19 mouse cellular contexts compared by ENCODE assay signal in genomic region chr1:177038383-177038782, GRCm38 (mm10).
DNase-seq lines count a peak whose midpoint lies in the region; ATAC-seq and TF ChIP-seq lines count a peak whose summit lies in the region.
"Had no signal": no experiment of that assay in that cellular context is flagged by ENCODE, and none has a peak within 500 bp of the region (broad histone marks: within the 10 kb centered on the region; RNA-seq: fewer than 3 reads in every experiment).

No protein-coding gene starts in this region.

- H3K9ac ChIP-seq in forebrain, embryonic 15.5 days (replicated peaks): no peak overlapping the region
- H3K9ac ChIP-seq in midbrain, embryonic 14.5 days (replicated peaks; ENCODE audit: low read length): no peak overlapping the region
- H3K9ac ChIP-seq: heart, embryonic 15.5 days; liver, embryonic 13.5 days; stomach, embryonic 15.5 days had no signal

- H3K27me3 ChIP-seq in forebrain, embryonic 15.5 days: no peaks in the 10 kb centered on the region
- no peaks in the 10 kb centered on the region for H3K27me3 ChIP-seq in forebrain, embryonic 10.5 days (ENCODE audit: poor library complexity, severe bottlenecking)
- no peaks in the 10 kb centered on the region for H3K27me3 ChIP-seq in midbrain, embryonic 14.5 days (ENCODE audit: control insufficient read depth, insufficient read depth, low read length)
- H3K27me3 ChIP-seq: heart, embryonic 15.5 days; liver, embryonic 13.5 days; megakaryocyte, embryonic 14.5 days; stomach, embryonic 15.5 days had no signal

- no peak overlapping the region for H3K4me3 ChIP-seq in forebrain, embryonic 15.5 days
- no peak overlapping the region for H3K4me3 ChIP-seq in forebrain, embryonic 10.5 days
- H3K4me3 ChIP-seq in layer of hippocampus, adult 2 months: no peak overlapping the region
- H3K4me3 ChIP-seq in midbrain, embryonic 14.5 days (replicated peaks; ENCODE audit: low read depth, low read length): no peak overlapping the region
- H3K4me3 ChIP-seq: gastrocnemius, adult 2 months; heart, embryonic 15.5 days; liver, embryonic 13.5 days; megakaryocyte, embryonic 14.5 days; stomach, embryonic 15.5 days had no signal

- DNase-seq in forebrain, embryonic 10.5 days (ENCODE audit: extremely low spot score, low spot score): no peak
- no peak for DNase-seq in layer of hippocampus, adult 2 months (ENCODE audit: low spot score in 2 of 2)
- no peak for DNase-seq in layer of hippocampus, postnatal 10 days (ENCODE audit: low spot score in 2 of 2)
- DNase-seq in brain, adult 2 months (ENCODE audit: low read depth, low spot score): peak; percentile 30
- DNase-seq in midbrain, embryonic 14.5 days: peak; percentile 43
- DNase-seq in adipocyte (ENCODE audit: low spot score): no peak
- DNase-seq in heart, adult 8-10 months (ENCODE audit: low spot score): no peak
- DNase-seq: adrenal gland, postnatal 14 days; cerebellum, adult 8-10 months; gastrocnemius, adult 2 months; kidney, adult 8-10 months; layer of hippocampus, postnatal 36 days; liver, embryonic 13.5 days; lung, postnatal 14 days; spleen, adult 18-20 months had no signal

- no peaks in the 10 kb centered on the region for H3K36me3 ChIP-seq in forebrain, embryonic 15.5 days
- H3K36me3 ChIP-seq in forebrain, embryonic 10.5 days (replicated peaks): peaks cover 8% of the 10 kb centered on the region
- no peaks in the 10 kb centered on the region for H3K36me3 ChIP-seq in midbrain, embryonic 14.5 days (ENCODE audit: control insufficient read depth, insufficient read depth, low read length)
- H3K36me3 ChIP-seq: heart, embryonic 15.5 days; liver, embryonic 13.5 days; stomach, embryonic 15.5 days had no signal

- H3K27ac ChIP-seq in forebrain, embryonic 15.5 days (replicated peaks): peak overlapping the region; percentile 82
- H3K27ac ChIP-seq in forebrain, embryonic 10.5 days: no peak overlapping the region
- peak overlapping the region; percentile 82 for H3K27ac ChIP-seq in layer of hippocampus, adult 2 months
- H3K27ac ChIP-seq in midbrain, embryonic 14.5 days (replicated peaks; ENCODE audit: low read depth, low read length): no peak overlapping the region
- H3K27ac ChIP-seq: gastrocnemius, adult 2 months; heart, embryonic 15.5 days; liver, embryonic 13.5 days; stomach, embryonic 15.5 days had no signal

- no peak for ATAC-seq in forebrain, embryonic 15.5 days (replicated peaks)
- ATAC-seq in midbrain, embryonic 14.5 days (ENCODE audit: low FRiP score, low TSS enrichment): no peak

- no peak overlapping the region for H3K4me2 ChIP-seq in forebrain, embryonic 15.5 days (replicated peaks)
- no peak overlapping the region for H3K4me2 ChIP-seq in midbrain, embryonic 14.5 days (ENCODE audit: low read length)
- H3K4me2 ChIP-seq: heart, embryonic 15.5 days; liver, embryonic 13.5 days; stomach, embryonic 15.5 days had no signal

- H3K9me3 ChIP-seq in forebrain, embryonic 15.5 days: no peaks in the 10 kb centered on the region
- H3K9me3 ChIP-seq in forebrain, embryonic 10.5 days: no peaks in the 10 kb centered on the region
- H3K9me3 ChIP-seq in midbrain, embryonic 14.5 days (ENCODE audit: control insufficient read depth, low read length): no peaks in the 10 kb centered on the region
- H3K9me3 ChIP-seq: heart, embryonic 15.5 days; liver, embryonic 13.5 days; megakaryocyte, embryonic 14.5 days; stomach, embryonic 15.5 days had no signal

- TF ChIP-seq CTCF in layer of hippocampus, adult 2 months (conservative IDR thresholded peaks at IDR 0.05): peak; percentile 55

- WGBS in forebrain, embryonic 15.5 days: 29% methylated on average over 2 of the region's 2 CpGs
- 63% methylated on average over 2 of the region's 2 CpGs for WGBS in forebrain, embryonic 10.5 days
- WGBS in midbrain, embryonic 14.5 days: 36% methylated on average over 2 of the region's 2 CpGs

- H3K4me1 ChIP-seq in forebrain, embryonic 15.5 days: peaks cover 14% of the 10 kb centered on the region
- H3K4me1 ChIP-seq in forebrain, embryonic 10.5 days: no peaks in the 10 kb centered on the region
- H3K4me1 ChIP-seq in midbrain, embryonic 14.5 days (ENCODE audit: control insufficient read depth, insufficient read depth, low read length): no peaks in the 10 kb centered on the region
- H3K4me1 ChIP-seq: liver, embryonic 13.5 days; megakaryocyte, embryonic 14.5 days; stomach, embryonic 15.5 days had no signal

Comparison
In these comparisons a context has a peak if more than half of its experiments do, and no peak if none do; other contexts are left out.
1. H3K27ac ChIP-seq: peak in forebrain, embryonic 15.5 days (single experiment) and layer of hippocampus, adult 2 months (single experiment); none in forebrain, embryonic 10.5 days (single experiment) and midbrain, embryonic 14.5 days (single experiment).
2. DNase-seq: peak in brain, adult 2 months (single experiment) and midbrain, embryonic 14.5 days (single experiment); none in forebrain, embryonic 10.5 days (single experiment), layer of hippocampus, adult 2 months (0 of 2), layer of hippocampus, postnatal 10 days (0 of 2), adipocyte (single experiment) and heart, adult 8-10 months (single experiment).